Mouse (Mus musculus): Measurements from ENCODE around the gene Ptprc.

GRCm38 (mm10) chr1:138148844-138149243 is 26.7 kb downstream of the Ptprc start:
- no peak for TF ChIP-seq CTCF (IDR thresholded peaks at IDR 0.05; ENCODE audit: control insufficient read depth, insufficient read depth, insufficient read length)
- no peak for TF ChIP-seq USF1 (IDR thresholded peaks at IDR 0.05; ENCODE audit: low read depth)
- no peak for TF ChIP-seq MAX (IDR thresholded peaks at IDR 0.05)
- no peak for TF ChIP-seq MYOG (IDR thresholded peaks at IDR 0.05; ENCODE audit: control insufficient read depth, extremely low read depth, insufficient read length)
- TF ChIP-seq MYOD1 (IDR thresholded peaks at IDR 0.05; ENCODE audit: control insufficient read depth, insufficient read length, low read depth) = no peak
- TF ChIP-seq FOSL1 (IDR thresholded peaks at IDR 0.05; ENCODE audit: insufficient read depth, low read length, poor library complexity, severe bottlenecking) = no peak
- no peak for TF ChIP-seq CEBPB (IDR thresholded peaks at IDR 0.05; ENCODE audit: low read depth)
